Mouse (Mus musculus) brain, embryonic 14.5 days (tissue): ENCODE data around the gene Tgfb1.

Source experiments
- CTCF ChIP-seq: fragments of 200-500 bp; IDR thresholded peaks from 2 replicates; pipeline ENCODE4 v1.5.1; 2012; ENCODE audit warnings: inconsistent platforms, mild to moderate bottlenecking, moderate library complexity, borderline replicate concordance; ENCODE audit not compliant: insufficient read depth, insufficient read length; ENCODE audit errors: extremely low read depth
- POLR2A ChIP-seq: fragments of 200-500 bp; IDR thresholded peaks from 2 replicates; pipeline ENCODE4 v1.6.1; 2012; ENCODE audit warnings: mild to moderate bottlenecking, inconsistent platforms, borderline replicate concordance; ENCODE audit not compliant: poor library complexity, insufficient read depth, insufficient read length, severe bottlenecking; ENCODE audit errors: extremely low read depth

GRCm38 (mm10) chr7:25709961-25710360, 23.2 kb downstream of the Tgfb1 start:
- TF ChIP-seq CTCF (no peak), POLR2A (no peak)
